Mouse (Mus musculus) testis, adult 2 months (tissue): ENCODE results near the gene Cnnm4. TPM values are rescaled to one million over a fixed set of nuclear protein-coding genes. Genes with fewer than 3 reads are reported as not detected.

Source experiments
- H3K27ac ChIP-seq: fragments of 200-500 bp; 2 replicates; pipeline ENCODE4 v1.5.1; 2012; ENCODE audit warnings: low read depth, low read length; ENCODE audit not compliant: control insufficient read depth, insufficient read depth
- H3K27me3 ChIP-seq: fragments of 200-500 bp; 2 replicates; pipeline ENCODE4 v1.6.1; 2012; ENCODE audit warnings: mild to moderate bottlenecking, low read length, moderate library complexity; ENCODE audit not compliant: control insufficient read depth, insufficient read depth
- H3K36me3 ChIP-seq: fragments of 200-500 bp; 2 replicates; pipeline ENCODE4 v1.6.1; 2012; ENCODE audit warnings: mild to moderate bottlenecking, low read length; ENCODE audit not compliant: control insufficient read depth, insufficient read depth
- H3K4me1 ChIP-seq: fragments of 200-500 bp; 2 replicates; pipeline ENCODE4 v1.6.1; 2012; ENCODE audit warnings: low read length; ENCODE audit not compliant: control insufficient read depth, insufficient read depth
- H3K4me3 ChIP-seq: fragments of 200-500 bp; 2 replicates; pipeline ENCODE4 v1.5.1; 2012; ENCODE audit warnings: low read depth, mild to moderate bottlenecking, low read length, moderate library complexity, mixed read lengths; ENCODE audit not compliant: control insufficient read depth
- CTCF ChIP-seq: fragments of 200-500 bp; IDR thresholded peaks from 2 replicates; pipeline ENCODE4 v1.5.1; 2012; ENCODE audit warnings: low read depth, mild to moderate bottlenecking, inconsistent platforms, low read length, moderate library complexity; ENCODE audit not compliant: control insufficient read depth, insufficient read depth, insufficient replicate concordance
- POLR2A ChIP-seq: fragments of 200-500 bp; IDR thresholded peaks from 2 replicates; pipeline ENCODE4 v1.6.1; 2012; ENCODE audit warnings: low read depth, mild to moderate bottlenecking, inconsistent platforms, low read length, moderate library complexity; ENCODE audit not compliant: control insufficient read depth
- polyA plus RNA-seq: library from polyadenylated mRNA; depleted of rRNA; stranded (reverse); fragments of >200 nt; gene quantifications from 2 replicates; pipeline ENCODE4 v1.2.3, GENCODE M21; 2012

Gene Cnnm4
- polyA plus RNA-seq, 1 experiment, result 14.6 TPM

GRCm38 (mm10) chr1:36441101-36441500, 30.3 kb upstream of the Cnnm4 start:
- peaks cover 7% of the 10 kb centered on the region for H3K4me1 ChIP-seq
- H3K36me3 ChIP-seq, result peaks cover 2% of the 10 kb centered on the region; the same call in 1 of the 2 replicates
- no peaks in the 10 kb centered on the region for H3K27me3 ChIP-seq
- TF ChIP-seq CTCF (no peak), POLR2A (no peak)
- no peak overlapping the region for H3K4me3 ChIP-seq
- no peak overlapping the region for H3K27ac ChIP-seq

GRCm38 (mm10) chr1:36444471-36445464, 26.7 kb upstream of the Cnnm4 start, which contains the start of gene Lman2l:
Gene Lman2l, minus strand, starts transcription at chr1:36445271.
- Histone ChIP-seq H3K4me3 (peak within 1 kb of the TSS; percentile 94), H3K4me1 (peaks cover 7% of the 10 kb centered on the region), H3K27ac (peak within 1 kb of the TSS; percentile 64), H3K36me3 (no peaks in the 10 kb centered on the region), H3K27me3 (no peaks in the 10 kb centered on the region)
- TF ChIP-seq CTCF, result no peak
- TF ChIP-seq POLR2A, result 0 out of 2 replicates have a peak, but pooled peaks have one; percentile 62

GRCm38 (mm10) chr1:36445508-36445907, 25.9 kb upstream of the Cnnm4 start:
- Histone ChIP-seq H3K4me1 (peaks cover 7% of the 10 kb centered on the region), H3K27ac (no peak overlapping the region), H3K27me3 (no peaks in the 10 kb centered on the region), H3K36me3 (no peaks in the 10 kb centered on the region), H3K4me3 (peak overlapping the region; percentile 56; the same call in 1 of the 2 replicates)
- no peak for TF ChIP-seq CTCF
- no peak for TF ChIP-seq POLR2A

GRCm38 (mm10) chr1:36446106-36446824, 25.2 kb upstream of the Cnnm4 start:
- Histone ChIP-seq H3K27ac (no peak overlapping the region), H3K4me1 (peaks cover 7% of the 10 kb centered on the region), H3K4me3 (peak overlapping the region; percentile 22; the same call in 1 of the 2 replicates), H3K36me3 (no peaks in the 10 kb centered on the region), H3K27me3 (no peaks in the 10 kb centered on the region)
- no peak for TF ChIP-seq CTCF
- TF ChIP-seq POLR2A, result no peak

GRCm38 (mm10) chr1:36446841-36447240, 24.6 kb upstream of the Cnnm4 start:
- Histone ChIP-seq H3K27ac (no peak overlapping the region), H3K36me3 (no peaks in the 10 kb centered on the region), H3K4me1 (peaks cover 7% of the 10 kb centered on the region), H3K4me3 (no peak overlapping the region), H3K27me3 (no peaks in the 10 kb centered on the region)
- TF ChIP-seq POLR2A (no peak), CTCF (no peak)

GRCm38 (mm10) chr1:36454055-36454815, 17.2 kb upstream of the Cnnm4 start:
- TF ChIP-seq CTCF, result peak; percentile 42; the same call in 1 of the 2 replicates
- no peak for TF ChIP-seq POLR2A
- no peak overlapping the region for H3K4me3 ChIP-seq
- H3K4me1 ChIP-seq, result no peaks in the 10 kb centered on the region
- H3K36me3 ChIP-seq, result no peaks in the 10 kb centered on the region
- no peaks in the 10 kb centered on the region for H3K27me3 ChIP-seq
- H3K27ac ChIP-seq, result no peak overlapping the region

- H3K4me1 ChIP-seq, result no peaks in the 10 kb centered on the region
- no peak overlapping the region for H3K4me3 ChIP-seq
- no peaks in the 10 kb centered on the region for H3K36me3 ChIP-seq
- TF ChIP-seq CTCF (no peak), POLR2A (no peak)
- H3K27me3 ChIP-seq, result no peaks in the 10 kb centered on the region
- H3K27ac ChIP-seq, result no peak overlapping the region
These were observed 13.9 kb upstream of the Cnnm4 start for GRCm38 (mm10) chr1:36457388-36458014.
